Mouse (Mus musculus) myocyte (in vitro differentiated cells): Measurements from ENCODE around the gene Gpm6a. TPM values are rescaled to one million over a fixed set of nuclear protein-coding genes. Genes with fewer than 3 reads are reported as not detected.

ENCODE experiments used
- H3K27me3 ChIP-seq: one replicate; pipeline ENCODE4 v1.6.1; 2011; ENCODE audit not compliant: control insufficient read depth, insufficient read depth, insufficient read length
- H3K36me3 ChIP-seq: one replicate; pipeline ENCODE4 v1.6.1; 2011; ENCODE audit not compliant: control insufficient read depth, insufficient read depth
- H3K4me2 ChIP-seq: one replicate; pipeline ENCODE4 v1.6.1; 2011; ENCODE audit warnings: low read depth, control low read depth
- H3K4me3 ChIP-seq: one replicate; pipeline ENCODE4 v1.5.1; 2011; ENCODE audit warnings: mild to moderate bottlenecking, control low read depth, moderate library complexity
- H3K79me2 ChIP-seq: one replicate; pipeline ENCODE4 v1.6.1; 2011; ENCODE audit not compliant: control insufficient read depth, insufficient read depth
- H3ac ChIP-seq: one replicate; pipeline ENCODE4 v1.6.1; 2011; ENCODE audit not compliant: control insufficient read depth, insufficient read length
- CEBPB ChIP-seq: IDR thresholded peaks from 2 replicates; pipeline ENCODE4 v1.6.1; 2011; ENCODE audit warnings: mild to moderate bottlenecking, moderate library complexity; ENCODE audit not compliant: poor library complexity, insufficient read depth, severe bottlenecking
- E2F4 ChIP-seq: IDR thresholded peaks from one replicate; pipeline ENCODE4 v1.6.1; 2011; ENCODE audit warnings: mild to moderate bottlenecking, control low read depth, moderate library complexity; ENCODE audit not compliant: insufficient read depth
- MAX ChIP-seq: IDR thresholded peaks from one replicate; pipeline ENCODE4 v1.6.1; 2011; ENCODE audit warnings: low read depth, mild to moderate bottlenecking, control low read depth
- MYOD1 ChIP-seq, 3 experiments: IDR thresholded peaks; one replicate each; pipeline ENCODE4 v1.6.1; 2011; ENCODE audit warnings: control low read depth in 2 of 3, low read depth in 2 of 3, mild to moderate bottlenecking in 2 of 3, moderate library complexity in 1 of 3; ENCODE audit not compliant: insufficient read length in 2 of 3, control insufficient read depth in 1 of 3
- MYOG ChIP-seq, 3 experiments: IDR thresholded peaks; one replicate each; pipeline ENCODE4 v1.6.1; 2011; ENCODE audit warnings: control low read depth in 2 of 3, low read depth in 2 of 3, mild to moderate bottlenecking in 2 of 3; ENCODE audit not compliant: insufficient read length in 2 of 3, control insufficient read depth in 1 of 3, insufficient read depth in 1 of 3
- POLR2A ChIP-seq: IDR thresholded peaks from one replicate; pipeline ENCODE4 v1.6.1; 2011; ENCODE audit warnings: low read depth, mild to moderate bottlenecking, control low read depth, moderate library complexity; ENCODE audit not compliant: insufficient read length
- POLR2AphosphoS2 ChIP-seq: IDR thresholded peaks from one replicate; pipeline ENCODE4 v1.6.1; 2011; ENCODE audit warnings: low read depth, control low read depth; ENCODE audit not compliant: insufficient read length
- REST ChIP-seq: IDR thresholded peaks from one replicate; pipeline ENCODE4 v1.6.1; 2011; ENCODE audit warnings: mild to moderate bottlenecking, control low read depth, moderate library complexity; ENCODE audit not compliant: insufficient read depth, insufficient read length
- SRF ChIP-seq: IDR thresholded peaks from one replicate; pipeline ENCODE4 v1.6.1; 2011; ENCODE audit warnings: low read depth; ENCODE audit not compliant: control insufficient read depth, insufficient read length
- TCF12 ChIP-seq: IDR thresholded peaks from one replicate; pipeline ENCODE4 v1.6.1; 2011; ENCODE audit warnings: mild to moderate bottlenecking, control low read depth; ENCODE audit not compliant: poor library complexity, insufficient read depth, severe bottlenecking
- TCF3 ChIP-seq: IDR thresholded peaks from one replicate; pipeline ENCODE4 v1.6.1; 2011; ENCODE audit warnings: low read depth, control low read depth; ENCODE audit not compliant: insufficient read length
- USF1 ChIP-seq: IDR thresholded peaks from one replicate; pipeline ENCODE4 v1.6.1; 2011; ENCODE audit warnings: low read depth, mild to moderate bottlenecking, control low read depth, moderate library complexity
- polyA plus RNA-seq: library from polyadenylated mRNA; unstranded; fragments of >200 nt; fragmentation: generic; extraction: Trizol; gene quantifications from one replicate; pipeline ENCODE4 v1.2.1, GENCODE M21; 2012; ENCODE audit warnings: missing spikeins

Gpm6a gene
- polyA plus RNA-seq: not detected

DNA sequence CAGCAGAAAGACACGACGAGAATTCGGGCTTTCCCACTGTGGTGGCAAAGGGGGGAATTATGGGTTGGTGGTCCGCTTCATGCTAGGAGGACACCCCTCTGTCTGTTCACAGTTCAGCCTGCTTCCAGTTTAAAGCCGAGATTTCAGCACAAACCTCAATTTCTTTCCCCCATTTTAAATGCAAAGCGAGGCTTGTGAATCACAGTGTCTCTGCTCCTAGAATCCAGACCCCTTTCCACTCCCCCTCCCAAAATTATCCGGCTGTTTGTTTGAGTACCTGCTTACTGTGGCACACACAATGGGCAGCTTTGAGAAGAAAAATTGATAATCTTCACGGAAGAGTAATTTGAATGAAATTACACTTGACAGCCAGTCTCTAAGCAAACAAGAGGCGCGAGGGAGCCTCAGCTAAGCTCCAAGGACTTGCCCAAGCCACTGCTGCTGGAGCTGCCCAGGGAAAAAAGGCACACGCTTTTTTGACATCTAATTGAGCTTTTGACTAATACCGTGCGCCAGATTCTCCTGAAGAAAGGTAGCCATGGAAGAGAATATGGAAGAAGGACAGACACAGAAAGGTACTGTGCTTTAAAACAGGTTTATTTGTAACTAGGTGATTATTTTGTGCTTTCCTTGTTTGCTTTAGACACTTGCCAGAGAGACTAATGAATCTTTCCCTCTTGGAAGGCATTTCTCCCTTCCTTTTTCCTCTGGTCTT lies at the start of gene Gpm6a:
Gpm6a (plus strand) TSS at position 103 of the 715 bp plus-strand sequence.
- Histone ChIP-seq H3K4me2 (no peak within 1 kb of the TSS), H3K79me2 (no peaks in the 10 kb centered on the region), H3K27me3 (no peaks in the 10 kb centered on the region), H3K4me3 (no peak within 1 kb of the TSS), H3ac (no peak within 1 kb of the TSS), H3K36me3 (no peaks in the 10 kb centered on the region)
- TF ChIP-seq TCF12: no peak
- TF ChIP-seq CEBPB: no peak
- TF ChIP-seq REST: no peak

DNA sequence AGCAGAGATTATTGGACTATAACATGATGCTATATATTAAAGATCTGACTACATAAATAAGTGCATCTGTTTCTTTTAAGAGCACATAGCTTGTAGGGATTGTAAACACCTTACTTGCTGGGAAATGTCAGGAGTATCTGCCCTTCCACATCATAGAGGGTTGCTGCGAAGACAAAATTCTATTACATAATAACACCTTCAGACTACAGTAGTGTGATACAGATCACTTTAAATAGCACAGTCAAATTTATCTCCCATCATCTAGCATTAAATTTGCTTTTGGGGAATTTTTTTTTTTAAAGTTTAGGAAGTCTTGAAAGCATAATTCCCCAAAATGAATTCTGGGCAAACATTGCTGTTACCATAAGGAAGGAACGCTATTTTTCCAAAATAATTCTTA lies 41.8 kb upstream of the Gpm6a start:
- Histone ChIP-seq H3K36me3 (no peaks in the 10 kb centered on the region), H3K4me2 (no peak overlapping the region), H3K27me3 (no peaks in the 10 kb centered on the region), H3K79me2 (no peaks in the 10 kb centered on the region), H3ac (no peak overlapping the region), H3K4me3 (no peak overlapping the region)
- TF ChIP-seq USF1 (no peak), POLR2A (no peak), E2F4 (no peak), TCF3 (no peak), TCF12 (no peak), REST (no peak), SRF (no peak), POLR2AphosphoS2 (no peak), MYOD1 (IDR thresholded peaks at IDR 0.05; ENCODE audit: control insufficient read depth in 1 of 3, insufficient read length in 2 of 3, low read depth in 2 of 3) (no peak), MAX (no peak), MYOG (IDR thresholded peaks at IDR 0.05; ENCODE audit: control insufficient read depth in 1 of 3, insufficient read depth in 1 of 3, insufficient read length in 2 of 3, low read depth in 2 of 3) (no peak), CEBPB (no peak)

DNA sequence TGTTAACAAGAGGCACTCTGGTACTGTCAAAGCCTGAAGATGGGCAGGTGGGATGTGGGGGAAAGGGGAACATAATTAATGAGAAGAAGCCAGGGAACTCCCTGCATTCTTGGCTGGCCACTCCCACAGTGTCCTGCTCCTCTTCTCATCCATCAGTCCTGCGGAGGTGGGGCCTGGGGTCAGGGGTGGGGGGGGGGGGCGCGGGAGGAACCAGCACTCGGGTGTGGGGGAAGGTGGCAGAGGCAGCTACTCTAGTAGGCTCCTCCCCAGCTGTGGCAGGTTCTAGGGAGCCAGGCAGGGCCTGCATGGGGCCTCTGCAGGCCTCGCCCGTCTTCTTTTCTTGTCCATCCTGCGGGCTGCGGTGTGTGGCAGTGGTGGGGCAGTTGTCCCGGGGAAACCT lies 36.9 kb upstream of the Gpm6a start:
- no peaks in the 10 kb centered on the region for H3K36me3 ChIP-seq
- H3K27me3 ChIP-seq: no peaks in the 10 kb centered on the region
- H3K4me3 ChIP-seq: no peak overlapping the region
- no peak for TF ChIP-seq MYOD1 (IDR thresholded peaks at IDR 0.05; ENCODE audit: control insufficient read depth in 1 of 3, insufficient read length in 2 of 3, low read depth in 2 of 3)
- H3ac ChIP-seq: no peak overlapping the region
- no peak overlapping the region for H3K4me2 ChIP-seq
- H3K79me2 ChIP-seq: no peaks in the 10 kb centered on the region

DNA sequence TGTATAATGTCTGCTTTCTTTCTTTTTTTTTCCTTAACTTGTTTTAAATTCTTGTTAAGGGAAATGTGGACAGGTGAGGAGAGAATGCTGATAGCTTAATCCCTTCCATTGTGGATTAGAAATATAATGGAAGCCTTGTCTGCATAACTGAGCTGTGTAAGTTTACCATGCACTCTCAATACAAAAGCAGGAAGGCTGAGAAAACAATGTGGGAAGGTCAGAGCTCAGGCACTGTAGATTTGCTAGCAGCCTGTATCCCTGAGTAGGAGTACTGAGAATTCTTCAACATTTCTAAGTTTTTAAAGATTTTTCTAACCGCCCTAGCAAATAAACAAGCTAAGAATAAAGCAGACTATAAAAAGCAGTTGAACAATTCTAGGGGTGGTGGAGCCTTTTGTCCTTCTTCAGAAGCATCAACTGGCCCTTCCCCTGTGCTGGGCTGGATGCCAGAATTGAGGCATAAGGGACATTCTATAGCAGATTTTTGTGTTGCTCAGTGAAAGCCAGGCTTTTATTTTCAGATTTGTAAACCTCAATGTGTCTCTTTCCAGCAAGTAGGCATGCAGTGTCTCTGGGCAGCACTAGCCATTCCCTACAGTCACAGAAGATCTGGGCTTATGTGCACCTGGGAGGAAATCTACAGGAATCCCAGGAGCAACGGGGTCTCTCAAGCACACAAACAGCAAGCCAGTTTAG lies 32.3 kb upstream of the Gpm6a start:
- H3K4me3 ChIP-seq: no peak overlapping the region

DNA sequence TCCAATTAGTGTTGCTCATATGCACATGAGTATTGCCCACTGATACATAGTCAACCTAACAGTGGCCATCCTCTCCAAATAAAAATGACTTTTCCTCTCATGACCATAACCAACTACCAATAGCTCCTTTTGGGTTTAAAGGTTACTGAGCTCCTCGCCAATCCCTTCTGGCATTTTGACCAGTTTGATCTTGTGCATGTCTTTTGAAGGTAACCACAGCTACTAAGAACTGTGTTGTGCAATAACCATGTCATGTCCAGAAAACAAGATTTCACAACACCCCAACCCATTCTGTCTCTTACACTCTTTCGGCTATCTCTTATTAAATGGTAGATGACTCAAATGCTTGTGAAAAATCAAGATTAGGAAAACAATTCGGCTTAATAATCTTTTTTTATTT lies 29.7 kb upstream of the Gpm6a start:
- no peak for TF ChIP-seq MYOG (IDR thresholded peaks at IDR 0.05; ENCODE audit: control insufficient read depth in 1 of 3, insufficient read depth in 1 of 3, insufficient read length in 2 of 3, low read depth in 2 of 3)
- TF ChIP-seq TCF3: no peak
- no peak for TF ChIP-seq SRF
- TF ChIP-seq POLR2AphosphoS2: no peak
- no peak for TF ChIP-seq REST
- no peak for TF ChIP-seq MAX
- no peak for TF ChIP-seq MYOD1 (IDR thresholded peaks at IDR 0.05; ENCODE audit: control insufficient read depth in 1 of 3, insufficient read length in 2 of 3, low read depth in 2 of 3)
- no peak for TF ChIP-seq POLR2A
- TF ChIP-seq CEBPB: no peak
- no peak for TF ChIP-seq TCF12
- no peak for TF ChIP-seq E2F4
- Histone ChIP-seq H3K27me3 (no peaks in the 10 kb centered on the region), H3ac (no peak overlapping the region), H3K4me3 (no peak overlapping the region), H3K36me3 (no peaks in the 10 kb centered on the region), H3K79me2 (no peaks in the 10 kb centered on the region), H3K4me2 (no peak overlapping the region)

More for the DNA sequence above, 32.3 kb upstream of the Gpm6a start:
- Histone ChIP-seq H3K4me2 (no peak overlapping the region), H3K79me2 (no peaks in the 10 kb centered on the region), H3K27me3 (no peaks in the 10 kb centered on the region), H3K36me3 (no peaks in the 10 kb centered on the region), H3ac (no peak overlapping the region)
- no peak for TF ChIP-seq E2F4
- TF ChIP-seq REST: no peak
- no peak for TF ChIP-seq TCF3
- TF ChIP-seq USF1: no peak
- no peak for TF ChIP-seq SRF
- no peak for TF ChIP-seq MAX
- no peak for TF ChIP-seq POLR2AphosphoS2
- TF ChIP-seq TCF12: no peak
- no peak for TF ChIP-seq POLR2A
- no peak for TF ChIP-seq MYOD1 (IDR thresholded peaks at IDR 0.05; ENCODE audit: control insufficient read depth in 1 of 3, insufficient read length in 2 of 3, low read depth in 2 of 3)
- no peak for TF ChIP-seq MYOG (IDR thresholded peaks at IDR 0.05; ENCODE audit: control insufficient read depth in 1 of 3, insufficient read depth in 1 of 3, insufficient read length in 2 of 3, low read depth in 2 of 3)
- no peak for TF ChIP-seq CEBPB
